Mouse (Mus musculus) right cerebral cortex, adult 18-20 months (tissue): ENCODE measurements around the gene Calm4.
A peak's percentile ranks its signal among the peaks of the same experiment; 100 is the strongest.

Experiments
- DNase-seq: peaks from one replicate; pipeline ENCODE4 v3.0.0; 2022; ENCODE audit warnings: mixed read lengths

Gene Calm4

GRCm38 (mm10) chr13:3862325-3862724, 24.8 kb downstream of the Calm4 start:
- no peak for DNase-seq

- DNase-seq: peak; percentile 68
Measured at GRCm38 (mm10) chr13:3862922-3863580, 25.5 kb downstream of the Calm4 start.

- DNase-seq: peak; percentile 19
Measured at GRCm38 (mm10) chr13:3865648-3866354, 28.2 kb downstream of the Calm4 start.

GRCm38 (mm10) chr13:3866355-3867052, 28.9 kb downstream of the Calm4 start:
- no peak for DNase-seq

GRCm38 (mm10) chr13:3867158-3867557, 29.6 kb downstream of the Calm4 start:
- DNase-seq: no peak

GRCm38 (mm10) chr13:3869901-3870300, 32.3 kb downstream of the Calm4 start:
- no peak for DNase-seq

- DNase-seq: no peak
Measured at GRCm38 (mm10) chr13:3872832-3873231, 35.3 kb downstream of the Calm4 start.

- no peak for DNase-seq
Measured at GRCm38 (mm10) chr13:3876448-3876847, 38.9 kb downstream of the Calm4 start.

- DNase-seq: no peak
Measured at GRCm38 (mm10) chr13:3877185-3877584, 39.6 kb downstream of the Calm4 start.

- DNase-seq: no peak
Measured at GRCm38 (mm10) chr13:3877679-3878220, 40.2 kb downstream of the Calm4 start.

- no peak for DNase-seq
Measured at GRCm38 (mm10) chr13:3886663-3887062, 49.1 kb downstream of the Calm4 start.
